Mouse (Mus musculus) midbrain, embryonic 16.5 days (tissue): Measurements from ENCODE around the gene Bcl6b. TPM values are rescaled to one million over a fixed set of nuclear protein-coding genes. Genes with fewer than 3 reads are reported as not detected.

Source experiments
- ATAC-seq: fragments of 200-750 bp; cut with Nextera tagmentation; 2 replicates; pipeline ENCODE4 v1.8.0; 2017; ENCODE audit warnings: moderate TSS enrichment
- H3K27ac ChIP-seq: fragments of 300-500 bp; sonication (generic); 2 replicates; pipeline ENCODE4 v1.5.1; 2014; ENCODE audit warnings: mild to moderate bottlenecking, low read length, mixed read lengths
- H3K27me3 ChIP-seq: fragments of 300-500 bp; sonication (generic); 2 replicates; pipeline ENCODE4 v1.6.1; 2014; ENCODE audit warnings: low read depth, low read length, mixed read lengths; ENCODE audit not compliant: control insufficient read depth, insufficient read depth
- H3K36me3 ChIP-seq: fragments of 300-500 bp; sonication (generic); 2 replicates; pipeline ENCODE4 v1.6.1; 2014; ENCODE audit warnings: mild to moderate bottlenecking, low read length, moderate library complexity, mixed read lengths; ENCODE audit not compliant: control insufficient read depth, insufficient read depth
- H3K4me1 ChIP-seq: fragments of 300-500 bp; sonication (generic); 2 replicates; pipeline ENCODE4 v1.6.1; 2014; ENCODE audit warnings: mild to moderate bottlenecking, low read length, mixed read lengths; ENCODE audit not compliant: control insufficient read depth, insufficient read depth
- H3K4me2 ChIP-seq: fragments of 300-500 bp; sonication (generic); 2 replicates; pipeline ENCODE4 v1.6.1; 2014; ENCODE audit warnings: mild to moderate bottlenecking, low read length, mixed read lengths
- H3K4me3 ChIP-seq: fragments of 300-500 bp; sonication (generic); 2 replicates; pipeline ENCODE4 v1.5.1; 2014; ENCODE audit warnings: low read depth, mild to moderate bottlenecking, low read length, moderate library complexity, mixed read lengths
- H3K9ac ChIP-seq: fragments of 300-500 bp; sonication (generic); 2 replicates; pipeline ENCODE4 v1.6.1; 2014; ENCODE audit warnings: low read depth, low read length, mixed read lengths
- H3K9me3 ChIP-seq: fragments of 300-500 bp; sonication (generic); replicated peaks from 2 replicates; pipeline ENCODE4 v1.6.1; 2014; ENCODE audit warnings: mild to moderate bottlenecking, low read length, mixed read lengths; ENCODE audit not compliant: control insufficient read depth, poor library complexity, severe bottlenecking
- WGBS: fragments of 180-500 bp; shearing (Covaris S2); extraction: QIAGEN DNeasy Blood & Tissue Kit; methylation state at CpG from one replicate; pipeline ENCODE4 v1.1.7; 2014; 5-methylcytosine and 5-hydroxymethylcytosine counted together
- polyA plus RNA-seq: library from polyadenylated mRNA; unstranded; fragments of >200 nt; fragmentation: Nextera tagmentation; extraction: Ambion mirVana; gene quantifications from 2 replicates; pipeline ENCODE4 v1.2.1, GENCODE M21; 2015

The Bcl6b gene
- polyA plus RNA-seq, 1 experiment from 2014 or later = 5.1 TPM

- Histone ChIP-seq H3K4me2 (no peak overlapping the region), H3K4me3 (no peak overlapping the region), H3K36me3 (no peaks in the 10 kb centered on the region), H3K9me3 (no peaks in the 10 kb centered on the region), H3K27ac (no peak overlapping the region), H3K4me1 (no peaks in the 10 kb centered on the region), H3K27me3 (peaks cover 46% of the 10 kb centered on the region), H3K9ac (no peak overlapping the region)
- 82% methylated on average over 8 of the region's 8 CpGs for WGBS
- ATAC-seq = no peak
These were observed 22.3 kb upstream of the Bcl6b start for GRCm38 (mm10) chr11:70251853-70252252.

GRCm38 (mm10) chr11:70250150-70250549 lies 20.6 kb upstream of the Bcl6b start:
- no peak overlapping the region for H3K4me3 ChIP-seq
- no peak for ATAC-seq
- H3K9me3 ChIP-seq = no peaks in the 10 kb centered on the region
- H3K27me3 ChIP-seq = peaks cover 47% of the 10 kb centered on the region
- H3K9ac ChIP-seq = no peak overlapping the region
- H3K4me2 ChIP-seq = no peak overlapping the region
- H3K27ac ChIP-seq = no peak overlapping the region
- H3K4me1 ChIP-seq = no peaks in the 10 kb centered on the region
- WGBS = 68% methylated on average over 11 of the region's 11 CpGs
- no peaks in the 10 kb centered on the region for H3K36me3 ChIP-seq

- no peak overlapping the region for H3K9ac ChIP-seq
- H3K9me3 ChIP-seq = no peaks in the 10 kb centered on the region
- H3K4me3 ChIP-seq = no peak overlapping the region
- H3K27me3 ChIP-seq = peaks cover 19% of the 10 kb centered on the region
- no peaks in the 10 kb centered on the region for H3K4me1 ChIP-seq
- 47% methylated on average over 9 of the region's 9 CpGs for WGBS
- no peak for ATAC-seq
- H3K36me3 ChIP-seq = no peaks in the 10 kb centered on the region
- no peak overlapping the region for H3K4me2 ChIP-seq
- H3K27ac ChIP-seq = no peak overlapping the region
These were observed 17.7 kb upstream of the Bcl6b start for GRCm38 (mm10) chr11:70247136-70247845.

GRCm38 (mm10) chr11:70242591-70242990 lies 13.0 kb upstream of the Bcl6b start:
- peaks cover 15% of the 10 kb centered on the region for H3K4me1 ChIP-seq
- no peak overlapping the region for H3K9ac ChIP-seq
- H3K27ac ChIP-seq = no peak overlapping the region
- H3K27me3 ChIP-seq = peaks cover 4% of the 10 kb centered on the region; the same call in 1 of the 2 replicates
- no peaks in the 10 kb centered on the region for H3K9me3 ChIP-seq
- WGBS = 73% methylated on average over 11 of the region's 11 CpGs
- H3K4me2 ChIP-seq = no peak overlapping the region
- ATAC-seq = no peak
- H3K4me3 ChIP-seq = no peak overlapping the region
- no peaks in the 10 kb centered on the region for H3K36me3 ChIP-seq

GRCm38 (mm10) chr11:70239541-70240279 lies 10.1 kb upstream of the Bcl6b start, which contains the start of the genes Gm21988 and Rnasek:
Gm21988 (minus strand) TSS chr11:70239830.
Rnasek (minus strand) TSS chr11:70239842.
- Histone ChIP-seq H3K4me1 (peaks cover 25% of the 10 kb centered on the region), H3K9ac (peak within 1 kb of the TSS; percentile 95), H3K27me3 (no peaks in the 10 kb centered on the region; the same call in 1 of the 2 replicates), H3K4me2 (peak within 1 kb of the TSS; percentile 99), H3K27ac (peak within 1 kb of the TSS; percentile 91), H3K36me3 (peaks cover 9% of the 10 kb centered on the region), H3K9me3 (no peaks in the 10 kb centered on the region), H3K4me3 (peak within 1 kb of the TSS; percentile 94)
- ATAC-seq = peak; percentile 37
- WGBS = 0% methylated on average over 26 of the region's 35 CpGs

- H3K36me3 ChIP-seq = peaks cover 13% of the 10 kb centered on the region
- WGBS = 11% methylated on average over 23 of the region's 23 CpGs
- H3K9ac ChIP-seq = peak overlapping the region; percentile 95
- peaks cover 25% of the 10 kb centered on the region for H3K4me1 ChIP-seq
- peak overlapping the region; percentile 94 for H3K4me3 ChIP-seq
- peak overlapping the region; percentile 93 for H3K27ac ChIP-seq
- H3K9me3 ChIP-seq = no peaks in the 10 kb centered on the region
- H3K27me3 ChIP-seq = no peaks in the 10 kb centered on the region; the same call in 1 of the 2 replicates
- peak overlapping the region; percentile 99 for H3K4me2 ChIP-seq
- ATAC-seq = no peak
These were observed 9.2 kb upstream of the Bcl6b start for GRCm38 (mm10) chr11:70238591-70239440.

- Histone ChIP-seq H3K4me2 (peak within 1 kb of the TSS; percentile 99), H3K36me3 (peaks cover 13% of the 10 kb centered on the region), H3K27ac (peak within 1 kb of the TSS; percentile 93), H3K9ac (peak within 1 kb of the TSS; percentile 95), H3K4me3 (peak within 1 kb of the TSS; percentile 94), H3K27me3 (no peaks in the 10 kb centered on the region), H3K4me1 (peaks cover 28% of the 10 kb centered on the region), H3K9me3 (no peaks in the 10 kb centered on the region)
- ATAC-seq = peak; percentile 95
- under 1% methylated on average over 67 of the region's 70 CpGs for WGBS
These were observed 8.0 kb upstream of the Bcl6b start, which contains the start of gene 0610010K14Rik for GRCm38 (mm10) chr11:70237457-70238167. 0610010K14Rik (minus strand) TSS chr11:70237914.

- peak overlapping the region; percentile 99 for H3K4me2 ChIP-seq
- H3K36me3 ChIP-seq = peaks cover 13% of the 10 kb centered on the region
- no peak for ATAC-seq
- H3K27me3 ChIP-seq = no peaks in the 10 kb centered on the region
- H3K9ac ChIP-seq = peak overlapping the region; percentile 88
- no peaks in the 10 kb centered on the region for H3K9me3 ChIP-seq
- H3K4me3 ChIP-seq = peak overlapping the region; percentile 94
- WGBS = 16% methylated on average over 7 of the region's 7 CpGs
- peaks cover 28% of the 10 kb centered on the region for H3K4me1 ChIP-seq
- peak overlapping the region; percentile 93 for H3K27ac ChIP-seq
These were observed 7.1 kb upstream of the Bcl6b start for GRCm38 (mm10) chr11:70236717-70237116.
